Mouse (Mus musculus) embryonic stem cell, embryonic (primary cell): ENCODE measurements at regions not wholly inside any gene's neighbourhood (a gene's known extent, or its start where the extent isn't known, plus 50 kb on each side); places are given as distances from the start of the nearest gene placed in this dataset.

Experiments used
- CTCF ChIA-PET, 4 experiments: fragments of 300-600 bp in 2 of 4; fragments of 350-600 bp in 2 of 4; sonication (Branson Sonifier 250); formaldehyde crosslinking; loops; one replicate each; lab custom pipeline; 2022; ENCODE audit warnings: inconsistent platforms in 2 of 4; lab: Charles Lee
- POLR2A ChIA-PET, 4 experiments: fragments of 300-600 bp in 2 of 4; fragments of 350-600 bp in 2 of 4; sonication (Branson Sonifier 250); formaldehyde crosslinking; loops; one replicate each; lab custom pipeline; 2022; ENCODE audit warnings: antibody characterized with exemption in 4 of 4, inconsistent platforms in 1 of 4; lab: Charles Lee

- ChIA-PET CTCF (interaction anchor here in 1 of 4 experiments (0.6 kb wide), 1 partner anchor 12 kb away, joined by 3 read pairs; no protein-coding TSS in a partner anchor), POLR2A (no interaction called here)
Measured at GRCm38 (mm10) chr1:100644858-100645257, 872.3 kb downstream of the Cntnap5b start.

DNA sequence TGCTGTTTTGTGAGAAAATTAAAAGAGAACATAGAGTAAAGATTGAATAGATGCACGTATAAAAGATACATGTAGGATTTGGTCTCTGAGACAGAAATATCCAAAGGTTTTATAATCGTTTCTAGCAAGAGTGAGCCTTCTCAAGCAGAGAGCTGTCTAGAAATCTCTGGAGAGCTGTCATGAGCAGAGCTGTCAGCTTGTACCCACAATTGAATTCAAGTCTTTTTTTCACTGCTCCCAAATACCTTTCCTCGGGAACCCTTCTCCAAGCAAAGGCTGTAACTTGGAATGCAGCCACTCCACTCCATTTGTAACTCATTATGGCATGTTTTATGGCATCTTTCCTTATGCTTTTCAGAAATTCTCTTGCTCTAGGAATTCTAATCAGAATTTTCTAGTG, 888.3 kb downstream of the Cntnap5b start:
- ChIA-PET POLR2A (no interaction called here), CTCF (no interaction called here)

DNA sequence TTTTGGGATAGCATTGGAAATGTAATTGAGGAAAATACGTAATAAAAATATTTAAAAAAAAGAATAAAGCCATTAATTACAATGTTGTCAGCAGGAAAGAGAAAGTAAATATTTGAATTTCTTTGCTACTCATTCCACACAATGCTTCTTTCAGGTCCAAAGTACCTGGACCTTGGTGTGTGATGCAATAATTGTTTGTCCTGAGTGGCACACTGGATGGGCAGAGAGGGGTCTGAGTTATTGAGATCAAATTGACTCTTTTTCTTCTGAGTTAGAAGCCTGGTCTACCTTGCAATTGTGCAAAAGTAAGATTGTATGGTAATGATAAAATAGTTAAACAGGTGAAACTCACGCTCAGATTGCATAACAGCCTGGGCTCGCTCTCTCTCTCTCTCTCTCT, 934.3 kb downstream of the Cntnap5b start:
- ChIA-PET POLR2A (no interaction called here), CTCF (no interaction called here)
